Mouse (Mus musculus) ES-Bruce4 (cell line): ENCODE measurements at regions not wholly inside any gene's neighbourhood (a gene's known extent, or its start where the extent isn't known, plus 50 kb on each side); places are given as distances from the start of the nearest gene placed in this dataset.

ENCODE experiments used
- CTCF ChIP-seq: IDR thresholded peaks from one replicate; pipeline ENCODE4 v1.8.1; 2011; ENCODE audit warnings: low read depth, low read length
- EP300 ChIP-seq: IDR thresholded peaks from 2 replicates; pipeline ENCODE4 v1.6.1; 2011; ENCODE audit warnings: low read depth, low read length; ENCODE audit not compliant: insufficient read depth
- POLR2A ChIP-seq: IDR thresholded peaks from one replicate; pipeline ENCODE4 v1.8.1; 2011; ENCODE audit warnings: low read length; ENCODE audit not compliant: insufficient read depth

- TF ChIP-seq CTCF = no peak
- TF ChIP-seq POLR2A = no peak
- TF ChIP-seq EP300 = no peak
Observed at GRCm38 (mm10) chr13:72762481-72762880, 133.9 kb downstream of the Irx2 start.
